Mouse (Mus musculus) bone marrow macrophage, adult 2 months (primary cell): ENCODE data around the gene Cnp.

Experiments used
- CTCF ChIP-seq: IDR thresholded peaks from 2 replicates; pipeline ENCODE4 v1.5.1; 2012; ENCODE audit warnings: low read depth, mild to moderate bottlenecking, low read length, moderate library complexity
- POLR2A ChIP-seq: IDR thresholded peaks from 2 replicates; pipeline ENCODE4 v1.6.1; 2012; ENCODE audit warnings: mild to moderate bottlenecking, low read depth, low read length, borderline replicate concordance

DNA sequence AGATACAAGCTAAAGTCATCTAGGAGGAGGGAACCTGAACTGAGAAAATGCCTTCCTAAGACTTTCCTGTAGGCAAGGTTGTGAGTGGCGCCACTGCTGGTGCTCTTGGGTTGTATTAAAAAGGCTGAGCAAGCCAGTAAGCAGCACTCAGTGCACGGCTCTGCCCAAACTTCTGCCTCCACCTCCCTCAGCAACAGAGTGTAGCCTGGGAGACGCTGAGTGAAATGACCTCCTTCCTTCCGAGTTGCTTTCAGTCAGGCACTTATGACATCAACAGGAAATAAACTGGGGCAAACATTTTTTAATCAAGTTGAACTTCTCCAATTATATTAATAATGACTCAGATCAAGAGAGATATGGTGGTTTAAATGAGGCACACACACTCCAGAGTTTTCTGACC lies 34.1 kb downstream of the Cnp start:
- no peak for TF ChIP-seq POLR2A
- no peak for TF ChIP-seq CTCF
